Mouse (Mus musculus): ENCODE results near the gene Prkca. TPM values are rescaled to one million over a fixed set of nuclear protein-coding genes. Genes with fewer than 3 reads are reported as not detected.

Prkca gene
- total RNA-seq (2012; rRNA removed) (15.3 and 22.9 TPM in 2 replicates), polyA plus RNA-seq (2012; ENCODE audit: insufficient read depth in 1 of 2, insufficient read length in 2 of 2, low read depth in 1 of 2, low replicate concordance in 2 of 2, missing spikeins in 1 of 2) (10 to 100 TPM; 19.9 to 30.9 TPM)

GRCm38 (mm10) chr11:108343789-108344462 lies at the start of gene Prkca:
Gene Prkca, minus strand, starts transcription at chr11:108343928.
- 0 out of 4 replicates have a peak, but pooled peaks cover 0 to 2% of the 10 kb centered on the region in 2 experiments for H3K27me3 ChIP-seq (ENCODE audit: control insufficient read depth in 1 of 2, insufficient read depth in 2 of 2, low read length in 2 of 2)
- no peaks in the 10 kb centered on the region for H3K9me3 ChIP-seq (replicated peaks; ENCODE audit: insufficient read depth, low read length)
- peak within 1 kb of the TSS; percentile 80 for H3K9ac ChIP-seq (ENCODE audit: control insufficient read depth, low read depth, low read length, poor library complexity, severe bottlenecking)
- peak within 1 kb of the TSS; percentile 41 for H3K27ac ChIP-seq (ENCODE audit: control insufficient read depth, low read depth, low read length)
- peaks cover 0 to 19% of the 10 kb centered on the region in 2 experiments; a peak in 3 of 4 replicates for H3K36me3 ChIP-seq (ENCODE audit: control insufficient read depth in 1 of 2, insufficient read depth in 2 of 2, low read length in 2 of 2)
- H3K4me1 ChIP-seq (ENCODE audit: control insufficient read depth in 1 of 2, insufficient read depth in 2 of 2, low read length in 2 of 2): peaks cover 15 to 18% of the 10 kb centered on the region in 2 experiments
- H3K79me2 ChIP-seq (ENCODE audit: control insufficient read depth, insufficient read depth, low read length, poor library complexity): peaks cover 14% of the 10 kb centered on the region
- peak within 1 kb of the TSS; percentile 74 to 84 for H3K4me3 ChIP-seq (ENCODE audit: control insufficient read depth in 1 of 2, insufficient read depth in 1 of 2, low read depth in 2 of 2, low read length in 2 of 2)
- TF ChIP-seq MYC (IDR thresholded peaks at IDR 0.05; ENCODE audit: low read depth, low read length) (no peak), RCOR1 (IDR thresholded peaks at IDR 0.05; ENCODE audit: low read depth, low read length) (no peak), RAD21 (IDR thresholded peaks at IDR 0.05; ENCODE audit: low read depth, low read length) (no peak), CHD1 (IDR thresholded peaks at IDR 0.05; ENCODE audit: low read depth, low read length) (no peak), USF1 (IDR thresholded peaks at IDR 0.05; ENCODE audit: low read depth, low read length) (no peak), TBP (IDR thresholded peaks at IDR 0.05; ENCODE audit: low read depth, low read length) (peak; percentile 56), ZMIZ1 (IDR thresholded peaks at IDR 0.05; ENCODE audit: low read depth, low read length) (peak; percentile 72), ELF1 (IDR thresholded peaks at IDR 0.05; ENCODE audit: low read depth, low read length) (peak; percentile 57), BHLHE40 (IDR thresholded peaks at IDR 0.05; ENCODE audit: borderline replicate concordance, low read depth, low read length) (no peak), MXI1 (IDR thresholded peaks at IDR 0.05; ENCODE audit: low read depth, low read length) (peak; percentile 72), SMC3 (IDR thresholded peaks at IDR 0.05; ENCODE audit: low read depth, low read length) (no peak), EP300 (IDR thresholded peaks at IDR 0.05; ENCODE audit: low read depth in 1 of 2, low read length in 2 of 2) (no peak), ZNF384 (IDR thresholded peaks at IDR 0.05; ENCODE audit: low read depth, low read length) (0 out of 2 replicates have a peak, but pooled peaks have one; percentile 35), ETS1 (IDR thresholded peaks at IDR 0.05; ENCODE audit: low read depth, low read length) (no peak), UBTF (IDR thresholded peaks at IDR 0.05; ENCODE audit: borderline replicate concordance, insufficient read depth, low read depth, low read length) (no peak), MAX (IDR thresholded peaks at IDR 0.05; ENCODE audit: low read length) (no peak), POLR2AphosphoS5 (IDR thresholded peaks at IDR 0.05; ENCODE audit: borderline replicate concordance, low read depth, low read length) (no peak), USF2 (IDR thresholded peaks at IDR 0.05; ENCODE audit: borderline replicate concordance in 1 of 2, insufficient read depth in 1 of 2, low read depth in 1 of 2, low read length in 2 of 2) (no peak), POLR2A (IDR thresholded peaks at IDR 0.05; ENCODE audit: control insufficient read depth in 1 of 2, insufficient read depth in 1 of 2, low read depth in 1 of 2, low read length in 2 of 2, poor library complexity in 1 of 2) (peak; percentile 58 to 85; a peak in 3 of 4 replicates), NRF1 (IDR thresholded peaks at IDR 0.05; ENCODE audit: insufficient read depth, low read depth, low read length, poor library complexity, severe bottlenecking) (peak; percentile 94), TCF12 (IDR thresholded peaks at IDR 0.05; ENCODE audit: low read depth, low read length) (peak; percentile 62), ZKSCAN1 (IDR thresholded peaks at IDR 0.05; ENCODE audit: low read depth, low read length) (no peak), E2F4 (IDR thresholded peaks at IDR 0.05; ENCODE audit: borderline replicate concordance, low read depth, low read length) (no peak), MAZ (IDR thresholded peaks at IDR 0.05; ENCODE audit: low read depth, low read length) (0 out of 2 replicates have a peak, but pooled peaks have one; percentile 13), MAFK (IDR thresholded peaks at IDR 0.05; ENCODE audit: borderline replicate concordance, low read depth, low read length) (no peak), CHD2 (IDR thresholded peaks at IDR 0.05; ENCODE audit: low read length) (no peak), NELFE (IDR thresholded peaks at IDR 0.05; ENCODE audit: low read depth, low read length) (peak; percentile 80)
- peak; percentile 97 for DNase-seq (ENCODE audit: low read depth, low spot score)

Measured in MEL (cell line).